Mouse (Mus musculus) spleen, postnatal 10 days (tissue): ENCODE measurements around the gene Syn3.
A peak's percentile ranks its signal among the peaks of the same experiment; 100 is the strongest.
"Not testable (repeated sequence)": the region's sequence is repeated elsewhere in the genome, so short reads cannot be mapped to it uniquely, and the experiment has no call there.

Source experiments
- DNase-seq, 2 experiments: peaks; one replicate each; pipeline ENCODE4 v3.0.0; 2021 to 2022; ENCODE audit warnings: low spot score in 2 of 2

Gene Syn3

GRCm38 (mm10) chr10:86468612-86469546 lies 29.8 kb downstream of the Syn3 start:
- no peak for DNase-seq

DNA sequence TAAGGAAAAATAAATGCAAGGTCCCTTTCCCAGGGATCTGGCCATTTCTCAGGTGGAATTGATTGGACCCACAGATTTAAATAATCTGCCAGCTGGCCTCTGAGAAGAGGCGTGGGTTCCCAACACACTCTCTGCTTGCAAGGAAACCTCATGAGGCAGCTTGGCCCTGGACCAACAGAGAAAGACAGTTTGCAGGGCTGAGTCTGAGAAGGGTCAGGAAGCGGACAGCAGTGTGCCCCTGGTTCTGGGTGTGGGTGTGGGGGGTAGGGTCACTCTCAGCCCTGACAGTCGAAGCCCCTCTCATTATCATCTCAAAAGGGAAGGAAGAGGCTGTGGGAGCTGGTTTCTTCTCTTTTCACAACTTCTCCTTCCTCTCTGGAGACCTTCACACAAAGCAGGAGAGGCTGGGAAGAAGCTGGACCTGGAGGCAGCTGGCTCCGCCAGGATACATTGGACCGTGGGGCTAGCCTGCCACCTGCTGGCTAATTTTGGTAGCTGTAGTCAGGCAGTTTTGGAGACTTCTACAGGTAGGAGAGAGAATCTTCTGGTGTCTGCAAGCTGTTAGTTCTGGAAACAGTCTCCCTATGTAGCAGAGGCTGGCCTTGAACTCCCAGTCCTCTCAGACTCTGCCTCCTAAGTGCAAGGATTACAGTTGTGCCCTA lies 35.0 kb downstream of the Syn3 start:
- DNase-seq = peak; percentile 24 to 72

- no peak for DNase-seq
These were observed 39.1 kb downstream of the Syn3 start for GRCm38 (mm10) chr10:86459643-86460042.

DNA sequence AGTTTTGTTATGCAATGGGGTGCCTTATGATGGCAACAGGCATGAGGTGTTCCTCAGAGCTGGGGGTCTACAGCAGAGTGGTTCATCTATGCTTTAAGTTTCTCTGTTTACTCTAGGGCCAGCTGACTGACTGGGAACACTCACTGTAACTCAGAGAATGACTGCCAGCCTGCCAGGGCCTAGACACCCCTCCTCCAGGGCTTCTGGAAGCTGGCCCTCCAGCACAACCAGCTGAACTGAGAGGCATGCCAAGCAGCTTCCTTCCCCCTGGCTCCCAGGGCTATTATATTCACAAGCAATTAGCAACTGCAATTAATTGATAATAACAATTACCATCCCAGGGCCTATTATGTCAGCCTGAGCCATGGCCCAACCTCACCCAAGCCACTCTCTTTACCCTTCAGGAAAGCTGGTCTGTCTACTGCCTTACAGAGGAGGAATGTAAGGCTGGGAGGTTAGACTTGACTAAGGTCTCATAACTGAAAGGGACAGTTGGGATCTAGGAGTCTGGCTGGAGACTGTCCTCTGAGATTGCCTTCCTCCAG lies 41.0 kb downstream of the Syn3 start:
- no peak for DNase-seq

DNA sequence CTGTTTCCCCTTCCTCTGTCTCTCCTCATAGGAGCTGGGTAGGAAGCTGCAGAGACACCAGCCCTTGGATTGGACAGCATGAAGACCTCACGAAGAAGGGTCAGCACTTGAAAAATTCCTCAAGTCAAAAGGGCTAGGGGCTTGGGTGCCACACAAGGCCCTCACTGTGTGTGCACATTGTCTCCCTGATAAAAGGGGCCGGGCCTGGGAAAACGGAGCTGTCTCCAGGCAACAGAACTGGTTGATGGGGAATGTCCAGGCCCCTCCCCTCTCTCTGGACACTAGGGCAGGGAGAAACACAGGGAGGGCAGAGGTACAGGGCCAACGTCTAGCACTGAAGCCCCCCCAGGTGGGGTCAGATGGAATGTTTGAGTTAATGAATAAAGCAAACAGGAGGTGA lies 41.5 kb downstream of the Syn3 start:
- no peak for DNase-seq

DNA sequence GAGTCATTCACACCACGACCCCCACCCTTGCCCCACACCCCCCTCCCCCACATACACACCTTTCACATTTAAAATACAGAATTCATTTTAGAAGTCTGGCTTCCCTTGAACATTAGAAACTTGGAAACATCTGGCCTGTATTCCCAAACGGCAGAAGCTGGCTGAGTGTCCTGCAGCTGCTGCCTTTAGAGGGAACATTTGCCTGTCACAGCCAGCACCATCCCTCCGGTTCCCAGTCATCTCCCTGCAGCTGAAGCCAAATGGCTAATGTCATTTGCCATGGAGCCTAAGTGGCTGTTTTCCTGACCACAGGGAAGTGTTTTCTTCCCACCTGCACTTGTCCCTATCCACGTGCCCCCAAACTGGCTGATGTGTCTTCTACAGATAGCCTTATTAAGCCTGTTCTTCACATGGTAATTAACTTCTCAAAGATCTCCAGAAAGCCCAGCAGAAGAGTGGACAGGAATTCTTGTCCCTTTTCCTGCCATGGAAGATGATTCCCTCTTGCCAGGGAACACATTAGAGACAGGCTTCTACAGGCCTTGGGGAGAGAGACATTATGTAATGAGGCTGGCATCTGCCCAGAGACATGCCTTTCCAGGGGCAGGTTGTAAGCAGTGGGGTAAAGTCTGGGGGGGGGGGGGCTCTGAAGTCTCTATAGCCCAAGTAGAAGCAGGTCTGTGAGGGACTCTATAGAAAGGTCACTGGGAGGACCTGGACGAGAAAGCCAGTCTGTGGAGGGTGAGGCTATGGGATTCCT lies 43.2 kb downstream of the Syn3 start:
- no peak for DNase-seq

GRCm38 (mm10) chr10:86452326-86452995 lies 46.2 kb downstream of the Syn3 start:
- DNase-seq = no peak

GRCm38 (mm10) chr10:86451294-86451693 lies 47.4 kb downstream of the Syn3 start:
- no peak for DNase-seq

GRCm38 (mm10) chr10:86446649-86447048 lies 52.0 kb downstream of the Syn3 start:
- DNase-seq = no peak

DNA sequence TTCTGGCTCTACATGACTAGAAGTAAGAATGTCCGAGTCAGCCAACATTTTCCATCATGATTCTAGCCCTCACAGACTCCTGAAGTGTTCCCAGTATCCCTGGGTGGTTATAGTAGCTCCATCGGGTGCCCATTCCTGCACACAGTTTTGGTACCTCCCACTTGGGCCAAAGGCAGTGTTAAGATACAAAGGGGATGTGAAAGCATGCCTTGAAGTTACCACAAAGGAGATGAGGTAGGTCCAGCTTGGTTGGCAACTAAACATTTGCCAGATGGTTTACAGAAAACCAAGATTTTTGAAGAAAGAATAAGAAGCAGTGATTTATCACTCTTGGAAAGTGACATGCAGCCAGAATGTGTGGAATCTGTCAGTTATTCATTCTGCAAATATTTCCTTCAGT lies 53.5 kb downstream of the Syn3 start:
- DNase-seq = no peak

GRCm38 (mm10) chr10:86444665-86445064 lies 54.0 kb downstream of the Syn3 start:
- DNase-seq = no peak

DNA sequence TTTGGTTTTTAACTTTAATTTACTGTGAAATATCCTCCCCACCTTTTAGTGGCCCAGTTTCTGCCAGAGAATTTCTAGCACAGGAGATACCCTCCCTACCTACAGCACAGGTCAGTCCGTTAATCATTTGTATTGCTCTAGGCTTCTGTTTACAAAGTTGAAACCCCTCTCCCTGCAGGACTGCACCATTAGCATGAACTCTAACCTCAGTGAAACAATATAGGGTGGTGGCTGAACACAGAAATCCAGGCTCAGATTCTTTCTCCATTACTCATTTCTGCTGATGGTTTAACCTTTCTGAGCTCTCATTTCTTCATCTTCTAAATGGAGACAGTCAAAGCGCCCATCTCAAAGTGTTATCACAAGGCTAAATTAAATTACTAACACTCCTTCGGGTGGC lies 56.9 kb downstream of the Syn3 start:
- DNase-seq = no peak

GRCm38 (mm10) chr10:86439640-86440039 lies 59.1 kb downstream of the Syn3 start:
- DNase-seq = no peak

GRCm38 (mm10) chr10:86437294-86437693 lies 61.4 kb downstream of the Syn3 start:
- DNase-seq = no peak

DNA sequence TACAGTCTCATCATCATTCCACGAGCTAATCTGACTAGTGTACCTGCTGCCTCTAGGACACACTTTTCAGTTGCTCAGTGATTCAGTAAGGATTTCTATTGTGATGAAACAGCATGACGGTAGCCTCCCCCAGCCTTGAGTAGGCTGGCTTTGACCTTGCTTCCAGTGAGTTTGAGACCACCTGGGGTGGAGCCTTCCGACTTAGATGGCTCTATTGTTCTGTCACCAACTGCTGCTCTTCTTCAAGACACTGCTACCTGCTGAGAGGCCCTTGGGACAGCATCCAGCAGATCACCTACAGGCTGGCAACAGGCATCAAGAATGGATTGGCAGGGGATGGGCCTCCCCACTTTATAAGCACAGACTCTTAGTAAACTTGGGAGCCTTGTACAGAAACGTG lies 63.7 kb downstream of the Syn3 start:
- not testable (repeated sequence) for DNase-seq

DNA sequence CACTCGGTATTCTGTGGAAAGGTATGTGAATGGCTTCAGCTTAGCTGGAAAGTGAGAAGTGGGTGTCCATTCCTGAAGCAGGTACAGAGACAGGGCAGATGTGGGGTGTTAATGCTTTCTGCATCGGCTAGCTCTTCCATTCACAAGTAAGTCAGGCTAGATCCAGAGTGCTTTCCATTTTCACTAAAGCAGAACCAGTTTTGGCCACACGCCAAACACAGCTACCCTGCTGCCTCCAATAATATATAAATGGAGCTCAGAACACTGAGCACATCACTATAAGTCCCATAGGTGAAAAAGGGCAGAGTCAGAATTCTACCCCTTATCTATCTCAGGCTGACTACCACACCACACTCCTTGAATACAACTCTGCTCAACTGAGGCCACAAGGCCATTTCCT lies 69.0 kb downstream of the Syn3 start:
- DNase-seq = no peak

- no peak for DNase-seq
These were observed 70.7 kb downstream of the Syn3 start for GRCm38 (mm10) chr10:86427956-86428355.

- no peak for DNase-seq
These were observed 72.8 kb downstream of the Syn3 start for GRCm38 (mm10) chr10:86425690-86426530.

GRCm38 (mm10) chr10:86421731-86422370 lies 76.8 kb downstream of the Syn3 start:
- no peak for DNase-seq

GRCm38 (mm10) chr10:86418931-86419330 lies 79.8 kb downstream of the Syn3 start:
- no peak for DNase-seq
